Mouse (Mus musculus) kidney, adult 2 months (tissue): ENCODE measurements around the gene Hormad1.

Experiments used
- CTCF ChIP-seq: fragments of 200-500 bp; conservative IDR thresholded peaks from 2 replicates; pipeline ENCODE4 v1.5.1; 2011; ENCODE audit warnings: low read depth, mild to moderate bottlenecking, control low read depth, low read length, moderate library complexity, mixed read lengths; ENCODE audit not compliant: insufficient read depth, insufficient read length
- POLR2A ChIP-seq: fragments of 200-500 bp; IDR thresholded peaks from one replicate; pipeline ENCODE4 v1.6.1; 2011; ENCODE audit warnings: low read depth, low read length, control low read depth

DNA sequence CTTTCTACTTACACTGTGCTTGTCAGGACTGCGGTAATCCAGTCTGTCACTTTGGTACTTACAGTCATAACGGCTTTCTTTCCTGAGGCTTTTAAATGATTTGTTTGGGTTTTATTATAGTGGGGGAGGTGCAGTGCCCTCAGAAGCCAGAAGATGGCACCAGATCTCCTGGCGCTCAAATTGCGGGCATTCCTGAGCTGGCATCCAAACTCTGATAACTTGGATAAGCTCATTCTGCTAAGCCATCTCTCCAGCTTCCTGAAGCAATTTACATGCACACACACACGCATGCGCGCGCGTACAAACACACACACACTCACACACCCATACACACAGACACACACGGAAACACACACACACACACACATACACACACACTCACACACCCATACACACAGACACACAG, 42.0 kb upstream of the Hormad1 start:
- no peak for TF ChIP-seq POLR2A
- TF ChIP-seq CTCF, result peak; percentile 89
